ENCODE assay signal across 8 mouse cellular contexts in the genomic region with DNA sequence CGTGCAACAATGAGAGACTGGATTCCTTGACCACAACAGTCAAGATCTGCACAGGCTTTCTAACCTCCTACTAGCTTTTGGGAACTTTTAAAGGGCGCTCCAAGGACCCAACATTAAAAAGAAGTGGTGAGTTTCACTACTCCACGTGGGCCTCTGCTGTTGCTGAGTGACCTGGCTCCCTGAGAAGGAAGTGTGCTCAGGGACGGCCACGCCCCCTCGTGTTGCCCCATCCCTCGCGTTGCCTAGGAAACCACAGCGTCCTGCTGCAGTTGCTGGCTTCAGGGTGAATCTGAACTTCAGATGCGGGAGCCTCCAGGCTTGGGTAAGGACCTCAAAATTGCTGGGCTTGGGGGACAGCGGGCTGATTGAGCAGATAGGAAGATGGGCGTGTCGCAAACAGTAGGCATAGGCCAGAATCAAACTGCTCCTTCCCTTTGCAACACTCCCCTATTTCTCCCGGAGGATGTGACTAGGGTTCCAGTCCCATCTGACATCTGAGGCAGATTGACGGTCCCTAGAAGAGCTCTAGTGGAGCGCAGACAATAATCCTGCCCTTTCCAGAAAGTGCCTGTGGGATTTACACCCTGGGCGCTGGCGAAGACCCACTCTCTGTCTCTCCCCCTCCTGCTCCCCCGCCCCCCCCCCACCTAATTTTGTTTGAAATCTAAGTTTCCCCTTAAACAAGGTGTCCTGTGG. TPM values are rescaled to one million over a fixed set of nuclear protein-coding genes. Genes with fewer than 3 reads are reported as not detected.
A peak's percentile ranks its signal among the peaks of the same experiment; 100 is the strongest.
DNase-seq lines count a peak whose midpoint lies in the region; ATAC-seq and TF ChIP-seq lines count a peak whose summit lies in the region.

Gene Ccdc180 (plus strand): TSS at position 238 of the 696 bp plus-strand sequence.

- no peak within 1 kb of the TSS for H3K9ac ChIP-seq in forebrain, embryonic 11.5 days (ENCODE audit: low read length)
- H3K9ac ChIP-seq in lung, embryonic 14.5 days: no peak within 1 kb of the TSS; the same call in 1 of the 2 replicates
- no peak within 1 kb of the TSS for H3K9ac ChIP-seq in neural tube, embryonic 14.5 days (replicated peaks; ENCODE audit: low read depth, low read length)

- H3K4me3 ChIP-seq in forebrain, embryonic 11.5 days (ENCODE audit: low read depth, low read length): 0 out of 2 replicates have a peak within 1 kb of the TSS, but pooled peaks have one; percentile 10
- no peak within 1 kb of the TSS for H3K4me3 ChIP-seq in lung, embryonic 14.5 days (ENCODE audit: low read depth, low read length)
- H3K4me3 ChIP-seq in neural tube, embryonic 14.5 days (ENCODE audit: low read depth, low read length): no peak within 1 kb of the TSS

- no peaks in the 10 kb centered on the region for H3K36me3 ChIP-seq in forebrain, embryonic 11.5 days (ENCODE audit: control insufficient read depth, insufficient read depth, low read length)
- H3K36me3 ChIP-seq in lung, embryonic 14.5 days (ENCODE audit: insufficient read depth): no peaks in the 10 kb centered on the region
- no peaks in the 10 kb centered on the region for H3K36me3 ChIP-seq in neural tube, embryonic 14.5 days (ENCODE audit: control insufficient read depth, insufficient read depth, low read length)

- WGBS in forebrain, embryonic 11.5 days: 14% methylated on average over 19 of the region's 19 CpGs
- WGBS in large intestine, adult 2 months: 15% methylated on average over 19 of the region's 19 CpGs
- WGBS in lung, embryonic 14.5 days: 17% methylated on average over 19 of the region's 19 CpGs
- WGBS in neural tube, embryonic 14.5 days: 8% methylated on average over 18 of the region's 19 CpGs

- no peak within 1 kb of the TSS for H3K27ac ChIP-seq in forebrain, embryonic 11.5 days (ENCODE audit: low read depth, low read length)
- H3K27ac ChIP-seq in lung, embryonic 14.5 days (ENCODE audit: low read depth): no peak within 1 kb of the TSS
- no peak within 1 kb of the TSS for H3K27ac ChIP-seq in neural tube, embryonic 14.5 days (ENCODE audit: low read depth, low read length)

- peaks cover 5% of the 10 kb centered on the region; the same call in 1 of the 2 replicates for H3K4me1 ChIP-seq in forebrain, embryonic 11.5 days (replicated peaks; ENCODE audit: control insufficient read depth, insufficient read depth, low read length)
- 0 out of 2 replicates have a peak, but pooled peaks cover 3% of the 10 kb centered on the region for H3K4me1 ChIP-seq in lung, embryonic 14.5 days (ENCODE audit: insufficient read depth)
- 0 out of 2 replicates have a peak, but pooled peaks cover 2% of the 10 kb centered on the region for H3K4me1 ChIP-seq in neural tube, embryonic 14.5 days (ENCODE audit: control insufficient read depth, insufficient read depth, low read length)

- peak; percentile 64; the same call in 1 of the 2 replicates for ATAC-seq in forebrain, embryonic 11.5 days (replicated peaks; ENCODE audit: low FRiP score)
- ATAC-seq in lung, embryonic 14.5 days (ENCODE audit: insufficient read depth): peak; percentile 73; the same call in 1 of the 2 replicates
- ATAC-seq in neural tube, embryonic 14.5 days (ENCODE audit: low read depth): peak; percentile 54; the same call in 1 of the 2 replicates

- no peaks in the 10 kb centered on the region for H3K27me3 ChIP-seq in forebrain, embryonic 11.5 days (ENCODE audit: control insufficient read depth, insufficient read depth, low read length)
- no peaks in the 10 kb centered on the region for H3K27me3 ChIP-seq in lung, embryonic 14.5 days (ENCODE audit: insufficient read depth, low read length)
- no peaks in the 10 kb centered on the region for H3K27me3 ChIP-seq in neural tube, embryonic 14.5 days (ENCODE audit: control insufficient read depth, insufficient read depth, low read length)

- H3K9me3 ChIP-seq in forebrain, embryonic 11.5 days (ENCODE audit: control insufficient read depth, low read length): no peaks in the 10 kb centered on the region
- H3K9me3 ChIP-seq in lung, embryonic 14.5 days (ENCODE audit: low read depth, low read length): no peaks in the 10 kb centered on the region
- H3K9me3 ChIP-seq in neural tube, embryonic 14.5 days (ENCODE audit: control insufficient read depth, low read length): no peaks in the 10 kb centered on the region

- TF ChIP-seq CTCF in lung, embryonic 14.5 days (IDR thresholded peaks at IDR 0.05; ENCODE audit: low read depth): no peak

- DNase-seq in 3134 (ENCODE audit: extremely low read depth, insufficient read length, low spot score): peak; percentile 44
- peak; percentile 36 for DNase-seq in adipocyte (ENCODE audit: low spot score)
- peak; percentile 88 for DNase-seq in forebrain, embryonic 11.5 days (ENCODE audit: low spot score)
- DNase-seq in heart, postnatal 4 days: peak; percentile 55
- DNase-seq in large intestine, adult 2 months (ENCODE audit: low read depth, low spot score): peak; percentile 22
- peak; percentile 87 for DNase-seq in lung, embryonic 14.5 days
- DNase-seq in thymus, adult 18-20 months: peak; percentile 39 to 42

- peak within 1 kb of the TSS; percentile 35; the same call in 1 of the 2 replicates for H3K4me2 ChIP-seq in forebrain, embryonic 11.5 days (ENCODE audit: low read depth, low read length, severe bottlenecking)
- H3K4me2 ChIP-seq in lung, embryonic 14.5 days: peak within 1 kb of the TSS; percentile 37
- H3K4me2 ChIP-seq in neural tube, embryonic 14.5 days (ENCODE audit: low read depth, low read length): 0 out of 2 replicates have a peak within 1 kb of the TSS, but pooled peaks have one; percentile 1

RNA-seq across cellular contexts. Expression of gene Ccdc180, which starts in this region (rescaled TPM):
- 0.07 and 0.17 TPM in 2 replicates for polyA plus RNA-seq in forebrain, embryonic 11.5 days (2014; fragmentation: Nextera tagmentation; extraction: Ambion mirVana)
- total RNA-seq in heart, postnatal 4 days (2021): under 1 TPM; 0.05 to 0.09 TPM
- not detected in 2 replicates for polyA plus RNA-seq in large intestine, adult 2 months (2012; rRNA removed)
- 0.13 and 0.30 TPM in 2 replicates for polyA plus RNA-seq in lung, embryonic 14.5 days (2014; fragmentation: Nextera tagmentation; extraction: Ambion mirVana)
- 0.22 and 0.36 TPM in 2 replicates for polyA plus RNA-seq in neural tube, embryonic 14.5 days (2014; fragmentation: Nextera tagmentation; extraction: Ambion mirVana)

Comparison
In these comparisons a context has a peak if more than half of its experiments do, and no peak if none do; other contexts are left out.
1. Peak in DNase-seq, ATAC-seq, H3K4me3 ChIP-seq and H3K4me2 ChIP-seq in forebrain, embryonic 11.5 days; RNA of the gene not detected or under 1 TPM.
2. Peak in DNase-seq in heart, postnatal 4 days; RNA of the gene not detected or under 1 TPM.
3. Peak in DNase-seq in large intestine, adult 2 months; RNA of the gene not detected or under 1 TPM.
4. Peak in DNase-seq, ATAC-seq and H3K4me2 ChIP-seq in lung, embryonic 14.5 days; RNA of the gene not detected or under 1 TPM.
5. Peak in ATAC-seq and H3K4me2 ChIP-seq in neural tube, embryonic 14.5 days; RNA of the gene not detected or under 1 TPM.
6. DNase-seq: peak in every context shown above with its lines; median percentile 88 in forebrain, embryonic 11.5 days; 87 in lung, embryonic 14.5 days; 55 in heart, postnatal 4 days; 44 in 3134; 40 in thymus, adult 18-20 months; 36 in adipocyte; 22 in large intestine, adult 2 months.